Mouse (Mus musculus) stomach, postnatal 0 days (tissue): Measurements from ENCODE around the gene Rbms3.

Source experiments
- CTCF ChIP-seq: IDR thresholded peaks from 2 replicates; pipeline ENCODE4 v1.5.1; 2016; ENCODE audit warnings: antibody characterized with exemption, low read depth, mild to moderate bottlenecking, moderate library complexity
- EP300 ChIP-seq: optimal IDR thresholded peaks from 2 replicates; pipeline ENCODE3; 2016; ENCODE audit warnings: antibody characterized with exemption

- no peak for TF ChIP-seq CTCF
- no peak for TF ChIP-seq EP300
Observed at GRCm38 (mm10) chr9:117059135-117059534, 570.6 kb downstream of the Rbms3 start.
